Mouse (Mus musculus) brain, embryonic 14.5 days (tissue): Measurements from ENCODE around the gene Rfx7.

ENCODE experiments used
- CTCF ChIP-seq: fragments of 200-500 bp; IDR thresholded peaks from 2 replicates; pipeline ENCODE4 v1.5.1; 2012; ENCODE audit warnings: inconsistent platforms, mild to moderate bottlenecking, moderate library complexity, borderline replicate concordance; ENCODE audit not compliant: insufficient read depth, insufficient read length; ENCODE audit errors: extremely low read depth
- POLR2A ChIP-seq: fragments of 200-500 bp; IDR thresholded peaks from 2 replicates; pipeline ENCODE4 v1.6.1; 2012; ENCODE audit warnings: mild to moderate bottlenecking, inconsistent platforms, borderline replicate concordance; ENCODE audit not compliant: poor library complexity, insufficient read depth, insufficient read length, severe bottlenecking; ENCODE audit errors: extremely low read depth

GRCm38 (mm10) chr9:72661561-72661894 is 129.5 kb downstream of the Rfx7 start:
- TF ChIP-seq POLR2A (no peak), CTCF (no peak)
